Mouse (Mus musculus): Measurements from ENCODE around the gene Olfr554.
"Not testable (repeated sequence)": the region's sequence is repeated elsewhere in the genome, so short reads cannot be mapped to it uniquely, and the experiment has no call there.

GRCm38 (mm10) chr7:102620368-102620767 lies 17.9 kb upstream of the Olfr554 start:
- not testable (repeated sequence) for TF ChIP-seq POLR2A, CTCF (IDR thresholded peaks at IDR 0.05; ENCODE audit: extremely low read depth, insufficient read depth, low read length)

Measured in cortical plate, adult 2 months (tissue).